Mouse (Mus musculus) regulatory T cell (primary cell): ENCODE results near the gene Acsl5.

Source experiments
- in situ Hi-C: fragments of 300-600 bp; cut with MboI, MseI; formaldehyde crosslinking; loops from one replicate; pipeline ENCODE4 v1.15.1; 2025; ENCODE audit warnings: high pct_unique_total_duplicates

Acsl5 gene

GRCm38 (mm10) chr19:55251383-55252124 is at the start of gene Acsl5:
Gene Acsl5 (plus strand): TSS chr19:55251938.
- in situ Hi-C loops: no loop called here

DNA sequence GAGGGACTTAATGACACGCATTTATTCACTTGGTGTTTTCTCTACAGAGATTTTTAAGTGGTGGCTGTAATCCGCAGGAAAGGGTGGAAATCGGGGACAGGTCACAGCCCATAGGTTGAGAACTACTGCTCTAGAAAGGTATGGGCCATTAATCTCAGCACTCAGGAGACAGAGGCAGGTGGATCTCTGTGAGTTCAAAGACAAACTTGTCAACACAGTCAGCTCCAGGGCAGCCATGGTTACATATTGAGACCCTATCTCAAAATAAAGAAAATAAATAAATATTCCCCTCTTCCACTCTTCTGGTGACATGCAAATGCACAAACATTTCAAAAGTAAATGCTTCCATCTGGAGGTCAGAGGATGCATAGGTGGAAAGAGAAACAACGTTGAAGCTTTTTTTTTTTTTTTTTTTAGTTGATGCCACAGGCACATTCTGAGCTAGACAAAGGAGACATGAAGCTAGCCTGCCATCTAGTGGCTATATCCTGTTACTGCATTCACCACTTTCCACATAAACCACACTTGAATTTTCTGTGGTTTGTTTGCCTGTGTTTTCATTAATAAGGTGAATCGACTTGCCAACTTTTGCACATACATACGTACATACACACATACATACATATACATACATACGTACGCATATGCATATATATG is 45.1 kb upstream of the Acsl5 start:
- in situ Hi-C loops: no loop called here

DNA sequence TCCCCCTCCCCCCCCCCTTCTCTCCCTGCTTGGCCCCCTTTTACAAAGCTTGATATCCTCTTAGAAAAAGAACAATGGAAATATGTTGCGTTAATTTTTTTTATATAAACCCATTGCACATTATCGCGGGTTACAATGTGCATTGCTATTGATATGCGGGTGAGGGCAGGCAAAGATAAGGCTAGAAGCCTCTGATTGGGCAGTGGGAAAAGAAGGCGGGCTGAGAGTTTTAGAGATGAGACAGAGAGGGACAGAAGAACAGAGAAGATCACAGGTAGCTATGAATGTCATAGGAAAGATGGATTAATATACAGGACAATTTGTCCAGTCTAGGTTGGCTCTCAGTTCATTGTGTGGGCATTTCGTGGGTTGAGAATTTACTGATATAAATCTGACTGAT is 44.5 kb upstream of the Acsl5 start:
- in situ Hi-C loops: no loop called here

GRCm38 (mm10) chr19:55207746-55208538 is 43.8 kb upstream of the Acsl5 start:
- in situ Hi-C loops: no loop called here

- in situ Hi-C loops: no loop called here
Measured at GRCm38 (mm10) chr19:55208654-55209053, 43.1 kb upstream of the Acsl5 start.

GRCm38 (mm10) chr19:55209084-55209483 is 42.7 kb upstream of the Acsl5 start:
- in situ Hi-C loops: no loop called here

DNA sequence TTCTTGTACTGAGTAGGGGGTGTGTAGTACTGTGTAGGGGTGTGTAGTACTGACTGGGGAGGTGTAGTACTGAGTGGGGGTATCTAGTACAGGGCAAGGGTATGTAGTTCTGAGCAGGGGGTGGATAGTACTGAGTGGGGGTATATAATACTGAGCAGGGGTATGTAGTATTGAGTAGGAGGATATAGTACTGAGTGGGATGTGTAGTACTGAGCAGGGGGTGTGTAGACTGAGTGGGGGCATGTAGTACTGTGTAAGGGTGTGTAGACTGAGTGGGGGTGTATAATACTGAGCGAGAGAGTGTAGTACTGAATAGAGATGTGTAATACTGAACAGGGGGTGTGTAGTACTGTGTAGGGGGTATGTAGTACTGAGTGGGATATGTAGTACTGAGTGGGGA is 40.0 kb upstream of the Acsl5 start:
- in situ Hi-C loops: no loop called here

DNA sequence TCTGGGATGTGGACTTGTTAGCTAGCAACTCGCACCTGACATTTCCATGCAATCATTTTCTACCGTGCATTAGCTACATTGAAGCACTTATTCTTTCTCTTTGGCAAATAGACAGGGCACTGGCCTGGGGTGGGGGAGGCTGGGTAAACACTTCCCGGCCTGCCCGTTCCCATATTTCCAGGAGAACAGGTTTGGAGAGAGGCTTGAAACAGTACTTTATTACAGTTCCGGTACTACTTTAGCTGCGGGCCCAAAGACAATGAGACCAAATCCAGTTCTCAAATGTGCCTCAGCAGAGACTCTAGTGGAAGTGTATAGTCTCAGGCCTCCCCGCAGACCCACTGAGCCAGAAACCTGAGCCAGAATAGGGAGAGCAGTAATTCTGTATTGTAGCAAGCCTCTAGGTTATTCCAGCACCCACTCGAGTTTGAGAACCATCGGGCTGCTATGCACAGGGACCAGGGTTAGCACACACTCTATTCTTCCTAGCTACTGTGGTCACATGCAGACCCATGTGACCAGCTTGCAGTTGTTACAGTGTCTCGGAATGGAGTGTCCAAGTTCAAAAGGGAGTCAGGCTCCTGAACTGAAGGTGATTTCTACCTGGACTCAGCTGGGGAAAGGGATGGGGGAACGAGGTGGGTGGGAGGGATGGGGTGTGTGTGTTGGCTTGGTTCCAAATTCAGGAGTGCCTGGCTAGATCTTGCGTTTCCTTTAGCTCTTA is 38.0 kb upstream of the Acsl5 start:
- in situ Hi-C loops: no loop called here

- in situ Hi-C loops: loop anchor here (5.0 kb wide), 1 partner anchor 70 kb away; no protein-coding TSS in a partner anchor
Measured at GRCm38 (mm10) chr19:55216876-55217275, 34.9 kb upstream of the Acsl5 start.

- in situ Hi-C loops: loop anchor here (5.0 kb wide), 1 partner anchor 70 kb away; no protein-coding TSS in a partner anchor
Measured at GRCm38 (mm10) chr19:55217365-55217764, 34.4 kb upstream of the Acsl5 start.

DNA sequence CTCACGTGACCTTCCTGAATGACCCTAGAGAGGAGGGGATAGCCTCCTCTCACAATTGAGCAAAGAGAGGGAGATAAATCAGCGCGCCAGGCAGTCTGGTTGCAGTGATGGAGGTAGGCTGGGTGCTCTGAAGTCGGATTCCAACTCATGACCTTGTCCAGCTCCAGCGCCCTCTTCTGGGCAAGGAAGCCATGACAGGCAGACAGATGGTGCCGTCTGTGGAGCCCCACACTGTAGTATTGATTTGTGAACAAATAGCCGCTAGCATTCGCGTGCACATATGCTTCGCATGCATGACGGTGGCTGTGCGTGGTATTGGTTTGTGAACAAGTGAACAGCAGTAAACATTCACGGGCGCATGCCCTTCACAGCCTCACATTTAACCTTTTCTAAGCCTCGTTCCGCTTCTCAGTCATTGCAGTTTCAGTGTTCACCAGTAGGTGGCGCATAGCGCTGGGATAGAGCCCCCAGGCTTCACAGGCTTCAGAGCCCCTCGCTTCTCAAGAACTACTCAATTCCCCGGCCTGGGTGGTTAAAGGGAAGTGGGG is 33.5 kb upstream of the Acsl5 start:
- in situ Hi-C loops: loop anchor here (5.0 kb wide), 1 partner anchor 69 kb away; no protein-coding TSS in a partner anchor

DNA sequence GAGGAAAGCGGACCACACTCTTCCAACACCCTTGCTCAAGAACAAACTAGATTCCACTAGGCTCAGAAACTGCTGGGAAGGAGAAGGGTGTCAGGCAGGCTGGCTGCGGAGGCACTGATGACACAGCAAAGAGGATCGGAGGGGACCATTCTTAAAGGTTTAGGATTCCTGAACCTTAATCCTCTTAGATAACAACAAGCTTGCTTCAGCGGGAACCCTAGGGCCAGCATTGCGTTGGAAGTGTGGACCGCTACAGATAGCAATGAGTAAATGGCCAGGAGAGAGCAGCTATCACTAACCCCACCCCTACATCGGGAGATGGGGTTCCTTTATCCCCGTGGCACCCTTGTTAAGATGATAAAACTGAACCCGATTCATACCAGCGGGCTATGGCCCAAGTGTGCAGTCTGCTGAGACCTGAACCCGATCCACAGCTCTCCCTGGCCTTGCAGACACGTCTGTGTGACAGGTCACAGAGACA is 33.0 kb upstream of the Acsl5 start:
- in situ Hi-C loops: loop anchor here (5.0 kb wide), 1 partner anchor 69 kb away; no protein-coding TSS in a partner anchor

GRCm38 (mm10) chr19:55219359-55219758 is 32.4 kb upstream of the Acsl5 start:
- in situ Hi-C loops: loop anchor here (5.0 kb wide), 1 partner anchor 68 kb away; no protein-coding TSS in a partner anchor

- in situ Hi-C loops: no loop called here
Measured at GRCm38 (mm10) chr19:55221208-55221607, 30.5 kb upstream of the Acsl5 start.

GRCm38 (mm10) chr19:55222268-55222667 is 29.5 kb upstream of the Acsl5 start:
- in situ Hi-C loops: no loop called here

GRCm38 (mm10) chr19:55226621-55227020 is 25.1 kb upstream of the Acsl5 start:
- in situ Hi-C loops: no loop called here

DNA sequence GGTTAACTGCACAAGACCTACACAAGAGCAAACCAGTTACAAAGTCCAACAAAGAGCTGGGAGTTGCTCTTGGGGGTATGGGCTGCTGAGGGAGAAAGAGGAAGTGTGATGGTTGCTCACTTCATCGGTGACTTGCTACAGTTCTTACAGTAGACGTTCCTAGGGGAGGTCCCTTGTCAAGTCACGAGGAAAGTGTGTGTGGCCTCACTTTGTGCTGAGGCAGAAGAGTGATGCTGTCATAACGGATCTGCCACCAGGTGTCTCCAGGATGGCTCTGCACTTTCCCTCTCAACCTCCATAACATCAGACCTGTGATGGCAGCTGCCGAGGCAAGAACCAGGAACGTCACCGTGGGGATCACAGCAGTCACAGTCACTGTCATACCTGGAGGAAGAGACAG is 24.6 kb upstream of the Acsl5 start:
- in situ Hi-C loops: no loop called here

DNA sequence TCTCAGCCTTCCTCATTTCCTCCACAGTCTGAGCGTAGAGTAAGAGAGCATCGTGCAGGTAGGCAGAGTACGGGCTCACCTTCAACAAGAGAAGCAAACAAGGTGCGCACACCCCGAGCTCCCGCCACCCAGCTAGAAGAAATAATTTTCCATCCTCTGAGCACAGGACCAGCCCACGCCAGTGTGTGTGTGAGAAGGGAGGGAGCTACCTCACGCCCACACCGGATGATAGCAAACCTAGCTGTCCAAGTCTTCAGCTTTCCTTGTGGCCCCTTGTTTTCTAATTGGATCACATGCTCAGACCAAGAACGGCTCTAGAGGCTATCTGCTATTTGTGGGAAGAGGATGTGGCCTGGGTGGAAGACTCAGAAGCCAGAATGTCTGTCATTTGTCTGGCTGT is 20.7 kb upstream of the Acsl5 start:
- in situ Hi-C loops: no loop called here

- in situ Hi-C loops: no loop called here
Measured at GRCm38 (mm10) chr19:55232136-55232535, 19.6 kb upstream of the Acsl5 start.

DNA sequence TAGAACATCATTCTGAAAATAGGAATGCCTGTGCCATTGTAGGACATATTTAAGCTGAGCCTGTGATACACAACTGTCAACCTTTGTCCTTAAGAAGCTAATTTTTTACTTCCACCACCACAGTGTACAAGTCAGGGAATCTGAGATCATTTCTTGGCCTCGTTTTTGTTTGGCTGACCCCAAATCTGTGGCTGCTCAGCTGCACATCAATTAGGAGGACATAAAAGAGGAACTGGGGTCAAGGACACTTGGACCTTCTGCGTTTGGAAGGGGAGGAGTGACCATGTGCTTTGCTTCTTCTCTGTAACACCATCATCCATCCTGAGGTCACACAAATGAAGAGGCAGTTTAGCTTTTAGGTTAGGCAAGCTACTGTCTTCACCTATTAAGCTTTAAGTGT is 15.7 kb upstream of the Acsl5 start:
- in situ Hi-C loops: no loop called here

GRCm38 (mm10) chr19:55236564-55236963 is 15.2 kb upstream of the Acsl5 start:
- in situ Hi-C loops: no loop called here
